Mouse (Mus musculus) stomach, postnatal 0 days (tissue): ENCODE data around the gene Vps41.

Experiments used
- CTCF ChIP-seq: IDR thresholded peaks from 2 replicates; pipeline ENCODE4 v1.5.1; 2016; ENCODE audit warnings: antibody characterized with exemption, low read depth, mild to moderate bottlenecking, moderate library complexity
- EP300 ChIP-seq: optimal IDR thresholded peaks from 2 replicates; pipeline ENCODE3; 2016; ENCODE audit warnings: antibody characterized with exemption

DNA sequence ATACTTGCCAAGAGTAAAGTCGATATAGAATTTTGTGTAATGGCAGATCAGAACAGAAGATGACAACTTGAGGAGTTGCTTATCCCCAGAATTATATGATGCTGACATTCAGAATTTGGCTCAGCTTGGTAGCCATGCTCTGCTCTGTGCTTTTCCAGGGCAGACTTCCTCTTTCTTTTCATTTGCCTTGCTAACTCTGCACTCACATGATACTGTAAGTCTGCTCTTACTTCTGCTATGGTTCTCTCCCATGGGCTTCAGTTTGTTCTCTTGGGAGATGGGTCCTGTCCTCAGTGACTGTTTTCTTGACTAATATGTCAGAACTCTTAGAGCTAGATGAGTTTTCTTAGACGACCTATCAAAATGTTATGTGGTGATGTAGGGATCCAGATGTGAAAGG, 64.2 kb downstream of the Vps41 start:
- TF ChIP-seq CTCF (no peak), EP300 (no peak)
